Mouse (Mus musculus) midbrain, embryonic 15.5 days (tissue): Measurements from ENCODE around the gene Gm11757. TPM values are rescaled to one million over a fixed set of nuclear protein-coding genes. Genes with fewer than 3 reads are reported as not detected.
"Not testable (repeated sequence)": the region's sequence is repeated elsewhere in the genome, so short reads cannot be mapped to it uniquely, and the experiment has no call there.

Experiments
- ATAC-seq: fragments of 200-750 bp; cut with Nextera tagmentation; replicated peaks from 2 replicates; pipeline ENCODE4 v1.8.0; 2017; ENCODE audit warnings: moderate TSS enrichment
- H3K27ac ChIP-seq: fragments of 300-500 bp; sonication (generic); 2 replicates; pipeline ENCODE4 v1.5.1; 2015; ENCODE audit warnings: mild to moderate bottlenecking, inconsistent platforms
- H3K27me3 ChIP-seq: fragments of 300-500 bp; sonication (generic); replicated peaks from 2 replicates; pipeline ENCODE4 v1.6.1; 2015; ENCODE audit warnings: inconsistent platforms
- H3K36me3 ChIP-seq: fragments of 300-500 bp; sonication (generic); replicated peaks from 2 replicates; pipeline ENCODE4 v1.6.1; 2015; ENCODE audit warnings: inconsistent platforms
- H3K4me1 ChIP-seq: fragments of 300-500 bp; sonication (generic); 2 replicates; pipeline ENCODE4 v1.6.1; 2015; ENCODE audit warnings: inconsistent platforms
- H3K4me2 ChIP-seq: fragments of 300-500 bp; sonication (generic); 2 replicates; pipeline ENCODE4 v1.6.1; 2015; ENCODE audit warnings: inconsistent platforms, mild to moderate bottlenecking, moderate library complexity
- H3K4me3 ChIP-seq: fragments of 300-500 bp; sonication (generic); 2 replicates; pipeline ENCODE4 v1.5.1; 2015; ENCODE audit warnings: mild to moderate bottlenecking, inconsistent platforms
- H3K9ac ChIP-seq: fragments of 300-500 bp; sonication (generic); 2 replicates; pipeline ENCODE4 v1.6.1; 2015; ENCODE audit warnings: mild to moderate bottlenecking, inconsistent platforms
- H3K9me3 ChIP-seq: fragments of 300-500 bp; sonication (generic); 2 replicates; pipeline ENCODE4 v1.6.1; 2016; ENCODE audit warnings: inconsistent platforms
- WGBS: fragments of 180-500 bp; shearing (Covaris S2); methylation state at CpG from one replicate; pipeline ENCODE4 v1.1.7; 2015; ENCODE audit warnings: mixed read lengths; 5-methylcytosine and 5-hydroxymethylcytosine counted together
- polyA plus RNA-seq: library from polyadenylated mRNA; unstranded; fragments of >200 nt; fragmentation: Nextera tagmentation; extraction: Ambion mirVana; gene quantifications from 2 replicates; pipeline ENCODE4 v1.2.1, GENCODE M21; 2015

Gm11757 gene
- not detected in 2 replicates for polyA plus RNA-seq

DNA sequence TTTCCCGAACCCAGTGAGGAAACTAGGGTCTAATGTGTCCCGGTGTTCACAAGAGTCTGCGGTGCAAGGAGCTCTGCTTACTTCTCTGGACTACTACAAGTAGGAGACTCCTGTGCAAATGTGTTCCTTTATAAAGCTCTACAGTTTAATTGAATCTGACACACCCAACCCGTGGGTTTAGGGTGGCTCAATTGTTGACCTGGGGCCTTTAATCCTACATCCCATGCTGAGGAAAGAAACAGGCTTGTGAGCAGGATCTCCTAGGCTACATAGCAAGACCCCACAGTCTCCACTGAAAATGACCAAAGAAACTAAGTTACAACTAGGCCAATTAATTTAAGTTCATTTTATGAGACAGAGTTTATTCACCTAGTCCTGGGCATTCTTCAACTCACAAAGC, at the start of gene Gm11757:
TSS of gene Gm11757 (minus strand) at position 101 of the 400 bp plus-strand sequence.
- not testable (repeated sequence) for H3K27ac ChIP-seq, H3K4me3 ChIP-seq, ATAC-seq, H3K4me1 ChIP-seq, H3K9ac ChIP-seq, H3K9me3 ChIP-seq, H3K4me2 ChIP-seq, H3K27me3 ChIP-seq, H3K36me3 ChIP-seq
- no CpG with 5 or more reads among the region's 4 CpGs for WGBS

DNA sequence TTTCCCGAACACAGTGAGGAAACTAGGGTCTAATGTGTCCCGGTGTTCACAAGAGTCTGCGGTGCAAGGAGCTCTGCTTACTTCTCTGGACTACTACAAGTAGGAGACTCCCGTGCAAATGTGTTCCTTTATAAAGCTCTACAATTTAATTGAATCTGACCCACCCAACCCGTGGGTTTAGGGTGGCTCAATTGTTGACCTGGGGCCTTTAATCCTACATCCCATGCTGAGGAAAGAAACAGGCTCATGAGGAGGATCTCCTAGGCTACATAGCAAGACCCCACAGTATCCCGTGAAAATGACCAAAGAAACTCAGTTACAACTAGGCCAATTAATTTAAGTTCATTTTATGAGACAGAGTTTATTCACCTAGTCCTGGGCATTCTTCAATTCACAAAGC, 29.7 kb upstream of the Gm11757 start, which contains the start of gene Gm11756:
TSS of gene Gm11756 (minus strand) at position 101 of the 400 bp plus-strand sequence.
- H3K4me3 ChIP-seq, H3K36me3 ChIP-seq, H3K27me3 ChIP-seq, ATAC-seq, H3K27ac ChIP-seq, H3K9ac ChIP-seq, H3K4me1 ChIP-seq, H3K9me3 ChIP-seq, H3K4me2 ChIP-seq: not testable (repeated sequence)
- WGBS, result 88% methylated on average over 6 of the region's 6 CpGs

DNA sequence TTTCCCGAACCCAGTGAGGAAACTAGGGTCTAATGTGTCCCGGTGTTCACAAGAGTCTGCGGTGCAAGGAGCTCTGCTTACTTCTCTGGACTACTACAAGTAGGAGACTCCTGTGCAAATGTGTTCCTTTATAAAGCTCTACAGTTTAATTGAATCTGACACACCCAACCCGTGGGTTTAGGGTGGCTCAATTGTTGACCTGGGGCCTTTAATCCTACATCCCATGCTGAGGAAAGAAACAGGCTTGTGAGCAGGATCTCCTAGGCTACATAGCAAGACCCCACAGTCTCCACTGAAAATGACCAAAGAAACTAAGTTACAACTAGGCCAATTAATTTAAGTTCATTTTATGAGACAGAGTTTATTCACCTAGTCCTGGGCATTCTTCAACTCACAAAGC, 14.9 kb upstream of the Gm11757 start, which contains the start of gene Gm13871:
TSS of gene Gm13871 (minus strand) at position 101 of the 400 bp plus-strand sequence.
- not testable (repeated sequence) for H3K4me2 ChIP-seq, H3K27ac ChIP-seq, H3K27me3 ChIP-seq, H3K9me3 ChIP-seq, H3K4me1 ChIP-seq, H3K9ac ChIP-seq, H3K36me3 ChIP-seq, H3K4me3 ChIP-seq, ATAC-seq
- WGBS, result no CpG with 5 or more reads among the region's 4 CpGs

DNA sequence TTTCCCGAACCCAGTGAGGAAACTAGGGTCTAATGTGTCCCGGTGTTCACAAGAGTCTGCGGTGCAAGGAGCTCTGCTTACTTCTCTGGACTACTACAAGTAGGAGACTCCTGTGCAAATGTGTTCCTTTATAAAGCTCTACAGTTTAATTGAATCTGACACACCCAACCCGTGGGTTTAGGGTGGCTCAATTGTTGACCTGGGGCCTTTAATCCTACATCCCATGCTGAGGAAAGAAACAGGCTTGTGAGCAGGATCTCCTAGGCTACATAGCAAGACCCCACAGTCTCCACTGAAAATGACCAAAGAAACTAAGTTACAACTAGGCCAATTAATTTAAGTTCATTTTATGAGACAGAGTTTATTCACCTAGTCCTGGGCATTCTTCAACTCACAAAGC, 14.7 kb downstream of the Gm11757 start, which contains the start of gene Gm11758:
TSS of gene Gm11758 (minus strand) at position 101 of the 400 bp plus-strand sequence.
- not testable (repeated sequence) for H3K4me2 ChIP-seq, H3K27me3 ChIP-seq, H3K27ac ChIP-seq, ATAC-seq, H3K4me3 ChIP-seq, H3K4me1 ChIP-seq, H3K9ac ChIP-seq, H3K9me3 ChIP-seq, H3K36me3 ChIP-seq
- WGBS, result no CpG with 5 or more reads among the region's 4 CpGs

Other genes starting within 250 kb of the Gm11757 start
- gene Gm11239, start 222.8 kb downstream of the Gm11757 start, polyA plus RNA-seq, result not detected in 2 replicates
- not detected in 2 replicates for gene Gm428, start 207.6 kb downstream of the Gm11757 start, polyA plus RNA-seq
- 0.28 and 0.54 TPM in 2 replicates for gene Rasef, start 100.1 kb downstream of the Gm11757 start, polyA plus RNA-seq
- gene Gm11758, start 14.8 kb downstream of the Gm11757 start, polyA plus RNA-seq, result not detected in 2 replicates
- not detected in 2 replicates for gene Gm13871, start 14.8 kb upstream of the Gm11757 start, polyA plus RNA-seq
- not detected in 2 replicates for gene Gm11756, start 29.6 kb upstream of the Gm11757 start, polyA plus RNA-seq
- not detected in 2 replicates for gene 2310002L09Rik, start 59.7 kb upstream of the Gm11757 start, polyA plus RNA-seq
- gene Frmd3, start 122.3 kb upstream of the Gm11757 start, polyA plus RNA-seq, result 33.9 and 37.3 TPM in 2 replicates